Mouse (Mus musculus) hematopoietic stem cell, adult 5-6 weeks (primary cell): ENCODE data around the gene Wnt8b. TPM values are rescaled to one million over a fixed set of nuclear protein-coding genes. Genes with fewer than 3 reads are reported as not detected.
A peak's percentile ranks its signal among the peaks of the same experiment; 100 is the strongest.
"Not testable (repeated sequence)": the region's sequence is repeated elsewhere in the genome, so short reads cannot be mapped to it uniquely, and the experiment has no call there.

ENCODE experiments used
- ATAC-seq, 2 experiments: fragments of 125-278 bp in 1 of 2; replicated peaks in 1 of 2; 2 replicates each; pipeline ENCODE4 v1.8.0; 2016 to 2017; ENCODE audit warnings: inconsistent platforms in 2 of 2, mild to moderate bottlenecking in 2 of 2, moderate number of reproducible peaks in 2 of 2, low read depth in 1 of 2, moderate TSS enrichment in 1 of 2; ENCODE audit not compliant: low FRiP score in 2 of 2, poor library complexity in 2 of 2, severe bottlenecking in 2 of 2, insufficient read depth in 1 of 2, low TSS enrichment in 1 of 2
- total RNA-seq: library from RNA; stranded (forward); fragments of 172-1452, 232-1000 nt; gene quantifications from 2 replicates; pipeline ENCODE4 v1.2.3, GENCODE M21; 2017

Wnt8b gene
- not detected in 2 replicates for total RNA-seq

DNA sequence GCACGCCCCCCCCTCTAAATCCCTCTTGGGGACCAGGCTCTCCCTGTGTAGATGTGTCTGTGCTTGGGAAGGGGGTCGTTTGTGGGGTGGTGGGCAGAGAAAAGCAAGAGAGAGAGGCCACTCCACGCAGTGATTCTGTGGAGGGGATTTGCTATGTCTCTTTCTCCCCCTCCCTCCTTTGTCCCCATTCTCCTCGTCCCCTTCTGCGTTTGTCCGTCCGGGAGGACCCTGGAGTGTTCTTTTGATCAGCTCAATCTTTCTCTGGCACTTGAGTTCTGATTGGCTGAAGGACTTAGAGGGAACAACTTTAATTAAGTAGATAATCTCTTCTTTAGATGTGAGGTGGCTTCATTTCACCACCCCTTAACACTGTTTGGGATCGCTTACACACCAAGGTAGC, at the start of gene Wnt8b:
TSS of gene Wnt8b (plus strand) at position 345 of the 400 bp plus-strand sequence.
- ATAC-seq, result no peak

- no peak for ATAC-seq
Observed at GRCm38 (mm10) chr19:44445755-44446154, 47.5 kb upstream of the Wnt8b start.

GRCm38 (mm10) chr19:44447927-44448326, 45.3 kb upstream of the Wnt8b start:
- no peak for ATAC-seq

GRCm38 (mm10) chr19:44454862-44455261, 38.4 kb upstream of the Wnt8b start:
- no peak for ATAC-seq

- ATAC-seq, result no peak
Observed at GRCm38 (mm10) chr19:44455356-44455755, 37.9 kb upstream of the Wnt8b start.

DNA sequence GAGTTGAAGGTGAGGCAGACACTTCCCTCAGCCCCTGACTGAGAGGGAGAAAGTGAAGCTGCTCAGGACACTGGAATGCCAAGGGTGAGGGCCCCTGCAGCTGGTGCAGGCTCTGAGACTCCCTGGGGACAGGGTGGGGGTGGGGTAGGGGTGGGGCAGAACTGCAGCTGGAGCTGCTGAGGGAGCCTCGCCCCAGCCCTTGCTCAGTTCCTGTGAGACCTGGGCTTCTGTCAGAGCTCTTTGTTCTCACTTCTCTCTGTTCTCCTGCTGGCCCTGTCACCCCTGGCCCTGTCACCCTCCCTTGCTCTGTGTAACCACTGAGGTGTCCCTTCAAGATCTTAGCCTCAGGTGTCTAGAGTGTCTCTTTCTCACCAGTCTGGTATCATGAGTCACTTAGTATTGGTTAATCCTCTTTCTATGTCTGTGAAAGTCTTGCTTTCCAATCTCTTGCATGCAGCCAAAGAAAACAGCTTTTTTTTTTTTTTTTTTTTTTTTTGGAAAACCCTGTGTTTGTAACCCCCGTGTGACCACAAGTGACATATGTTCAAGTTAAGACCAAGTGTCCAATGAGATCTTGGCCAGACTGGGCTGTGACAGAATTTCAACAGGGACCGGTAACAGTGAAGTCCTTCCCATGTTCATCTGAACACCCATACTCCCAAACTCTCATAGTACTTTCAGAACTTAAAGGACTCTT, 35.8 kb upstream of the Wnt8b start:
- ATAC-seq, result no peak

DNA sequence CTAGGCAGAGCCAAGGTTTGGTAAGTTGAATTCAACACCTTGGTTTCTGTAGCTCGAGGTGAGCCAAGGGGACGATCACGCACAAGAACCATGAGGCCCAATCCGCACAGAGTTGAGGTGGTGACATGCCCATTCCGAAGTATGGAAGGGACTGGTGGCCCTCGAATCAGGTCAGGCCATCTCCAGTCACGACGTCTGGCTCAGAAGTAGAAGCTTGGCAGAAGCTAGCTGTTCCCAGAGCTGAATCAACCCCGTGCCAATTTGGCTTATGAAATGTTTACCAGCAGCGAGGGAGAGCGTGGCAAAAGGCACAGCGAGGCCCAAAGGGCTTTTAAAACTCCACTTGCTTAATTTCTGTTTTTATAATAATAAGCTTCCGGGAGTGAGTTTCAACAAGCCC, 34.6 kb upstream of the Wnt8b start:
- no peak for ATAC-seq

DNA sequence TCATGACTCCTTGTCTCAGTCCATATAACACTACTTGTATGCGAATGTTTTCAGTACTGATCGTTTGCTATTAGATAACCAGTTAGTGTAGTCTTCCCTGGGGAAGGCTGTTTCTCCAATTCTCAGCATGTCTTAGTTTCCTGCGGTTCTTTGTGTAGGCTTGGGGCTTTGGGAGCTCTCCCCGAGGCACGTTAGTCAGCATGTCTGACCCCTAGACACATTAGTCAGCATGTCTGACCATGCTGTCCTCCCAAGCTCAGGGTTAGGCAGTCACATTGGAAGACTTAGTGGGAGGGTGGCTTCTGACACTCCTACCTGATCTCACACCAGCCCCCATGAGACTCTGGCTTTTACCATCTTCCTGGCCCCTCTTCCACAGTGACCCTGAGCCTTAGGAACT, 32.8 kb upstream of the Wnt8b start:
- no peak for ATAC-seq

DNA sequence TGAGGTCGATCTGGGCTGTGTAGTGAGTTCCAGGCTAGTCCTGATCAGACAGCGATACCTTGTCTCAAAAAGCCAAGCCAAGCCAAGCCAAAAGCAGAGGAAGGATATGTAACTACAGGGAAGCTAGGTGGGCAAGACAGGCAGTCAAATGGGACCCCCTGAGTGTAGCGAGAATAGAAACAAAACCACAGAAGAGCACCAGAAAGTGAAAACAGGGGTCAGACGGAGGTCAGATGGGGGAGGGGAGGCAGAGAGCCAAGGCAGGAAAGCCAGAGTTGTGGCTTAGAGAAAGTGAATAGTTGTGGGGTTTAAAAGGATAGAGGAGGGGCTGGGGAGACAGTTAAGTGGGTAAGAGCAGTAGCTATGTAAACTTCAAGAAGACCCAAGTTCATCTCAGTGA, 31.8 kb upstream of the Wnt8b start:
- ATAC-seq, result peak; percentile 25 to 37; a peak in 2 of 4 replicates

DNA sequence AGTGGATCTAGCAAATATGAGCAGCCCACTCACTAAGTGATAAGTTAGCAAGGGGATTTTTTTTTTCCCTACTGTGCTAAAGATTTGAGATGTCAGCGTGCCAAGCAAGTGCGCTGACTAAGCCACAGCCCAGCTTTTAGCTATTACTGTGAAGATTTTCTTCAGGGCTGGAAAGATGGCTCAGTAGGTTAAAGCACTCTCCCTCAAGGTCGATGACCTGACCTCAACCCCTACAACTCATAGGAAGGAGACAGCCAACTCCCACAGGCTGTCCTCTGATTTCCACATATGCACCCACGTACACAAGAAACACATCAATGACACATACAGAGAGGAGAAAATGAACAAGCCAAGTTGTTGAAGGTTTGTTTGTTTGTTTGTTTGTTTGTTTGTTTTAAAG, 31.1 kb upstream of the Wnt8b start:
- ATAC-seq, result no peak

- ATAC-seq, result not testable (repeated sequence)
Observed at GRCm38 (mm10) chr19:44465960-44466525, 27.2 kb upstream of the Wnt8b start.

DNA sequence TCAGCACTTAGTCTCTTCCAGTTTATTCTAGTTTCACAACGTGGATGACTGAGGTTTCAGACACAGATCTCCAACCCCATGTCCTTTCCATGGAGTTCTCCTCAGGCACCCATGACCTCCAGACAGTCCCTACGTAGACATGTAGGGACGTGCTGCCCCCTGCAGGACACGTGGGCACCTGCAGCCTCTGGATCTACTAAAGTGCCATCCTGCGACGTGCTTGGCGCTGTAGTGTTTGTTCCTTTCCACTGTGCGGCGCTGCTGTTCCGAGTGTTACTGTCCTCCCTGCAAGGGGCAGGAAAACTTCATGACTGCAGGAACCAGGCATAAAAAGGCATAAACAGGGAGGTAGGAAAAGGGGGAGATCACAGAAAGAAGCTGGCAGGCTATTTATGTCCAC, 19.1 kb upstream of the Wnt8b start:
- peak; percentile 93 for ATAC-seq

GRCm38 (mm10) chr19:44475268-44475667, 18.0 kb upstream of the Wnt8b start:
- no peak for ATAC-seq

GRCm38 (mm10) chr19:44476541-44476940, 16.7 kb upstream of the Wnt8b start:
- no peak for ATAC-seq

GRCm38 (mm10) chr19:44487266-44487665, 6.0 kb upstream of the Wnt8b start:
- peak; percentile 92 to 98 for ATAC-seq

DNA sequence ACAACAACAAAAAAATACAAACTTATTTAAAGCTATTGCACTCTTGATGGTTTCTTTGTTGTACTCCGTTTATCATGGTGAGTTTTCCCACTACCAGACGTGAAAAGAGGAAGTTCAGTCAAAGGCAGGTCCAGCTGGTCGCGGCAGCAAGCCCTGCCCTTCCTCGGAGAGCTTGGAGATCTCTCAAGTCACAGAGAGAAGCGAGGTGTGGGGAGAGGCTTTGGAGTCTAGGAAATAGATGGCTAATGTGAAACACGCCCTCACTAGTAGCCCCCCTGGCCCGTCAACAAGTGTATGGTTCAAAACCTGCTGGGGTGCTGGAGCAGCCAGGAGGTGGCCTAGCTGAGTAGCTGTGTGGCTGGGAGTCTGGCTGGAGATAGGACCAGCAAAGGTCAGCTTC, 3.2 kb downstream of the Wnt8b start:
- peak; percentile 56 to 71; a peak in 3 of 4 replicates for ATAC-seq

GRCm38 (mm10) chr19:44496941-44497340, 3.7 kb downstream of the Wnt8b start:
- ATAC-seq, result no peak

DNA sequence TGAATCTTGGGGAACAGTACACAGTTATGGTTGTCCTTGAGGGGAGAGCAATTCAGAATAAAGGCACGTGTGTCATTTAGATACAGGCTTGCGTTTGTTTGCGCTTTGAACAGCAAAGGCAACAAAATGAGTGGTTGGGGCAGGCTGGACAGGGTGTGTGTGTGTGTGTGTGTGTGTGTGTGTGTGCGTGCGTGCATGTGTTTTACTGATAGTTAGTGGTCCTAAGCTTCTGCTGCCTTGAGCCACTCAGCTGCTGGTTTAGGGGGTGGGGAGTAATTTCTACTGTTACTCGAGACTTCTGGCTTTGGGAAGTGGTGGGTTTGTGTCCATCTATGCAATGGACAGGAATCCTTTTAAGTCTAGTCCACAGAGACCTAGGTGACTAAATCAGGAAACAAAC, 5.7 kb downstream of the Wnt8b start:
- no peak for ATAC-seq

DNA sequence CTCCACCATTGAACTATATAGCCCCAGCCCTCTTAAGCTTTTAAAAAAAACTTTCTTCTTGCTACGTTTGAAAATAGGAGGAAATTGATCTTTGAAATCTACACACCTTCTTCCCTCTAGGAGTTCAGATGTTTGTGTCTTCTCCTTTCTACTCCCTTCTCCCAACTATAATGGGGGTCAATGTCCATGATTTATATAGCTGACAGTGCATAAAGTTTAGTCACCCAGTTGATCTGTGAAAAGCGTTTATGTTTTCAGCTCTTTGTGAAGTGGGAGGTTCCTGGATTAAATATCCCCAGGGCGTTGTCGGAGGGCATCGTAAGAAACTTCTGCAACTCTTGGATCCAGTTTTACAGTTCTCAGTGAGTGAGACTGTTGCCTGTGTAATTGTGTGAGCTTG, 7.0 kb downstream of the Wnt8b start:
- no peak for ATAC-seq
